Mouse (Mus musculus): ENCODE measurements around the gene S100a2. TPM values are rescaled to one million over a fixed set of nuclear protein-coding genes. Genes with fewer than 3 reads are reported as not detected.

The S100a2 gene
- polyA plus RNA-seq, 1 experiment from 2014 or later, result not detected

DNA sequence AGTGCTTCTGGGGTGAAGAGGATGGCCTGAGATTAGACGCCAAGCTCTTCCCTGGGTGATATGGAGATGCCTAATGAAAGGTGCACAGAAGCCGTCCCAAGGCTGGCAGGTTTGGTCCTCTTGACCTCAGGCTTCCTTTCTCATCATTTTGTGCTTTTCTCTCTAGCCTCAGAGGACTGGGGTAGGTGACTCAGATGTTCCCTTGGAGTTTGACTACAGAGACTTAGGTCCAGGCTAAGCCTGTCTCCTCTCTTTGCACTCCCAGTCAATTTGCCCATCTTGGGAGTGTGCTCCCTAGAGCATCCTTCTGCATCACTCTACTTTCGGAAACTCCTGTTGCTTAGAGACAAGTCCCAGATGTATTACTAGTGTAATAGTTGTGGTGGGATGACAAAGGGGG, 17.3 kb downstream of the S100a2 start:
- no peak overlapping the region for H3K9ac ChIP-seq (ENCODE audit: low read depth, low read length)
- no peak for ATAC-seq (replicated peaks; ENCODE audit: insufficient number of reproducible peaks, low FRiP score, low TSS enrichment)

GRCm38 (mm10) chr3:90608223-90608622, 18.2 kb downstream of the S100a2 start, which contains the start of gene S100a5:
TSS of gene S100a5 (plus strand) at chr3:90608523.
- Histone ChIP-seq H3K36me3 (ENCODE audit: control insufficient read depth, insufficient read depth, low read length) (no peaks in the 10 kb centered on the region), H3K9me3 (replicated peaks; ENCODE audit: control insufficient read depth, low read length) (no peaks in the 10 kb centered on the region), H3K4me3 (ENCODE audit: low read depth, low read length) (no peak within 1 kb of the TSS), H3K4me2 (no peak within 1 kb of the TSS), H3K27me3 (ENCODE audit: control insufficient read depth, insufficient read depth, low read length) (0 out of 2 replicates have a peak, but pooled peaks cover 3% of the 10 kb centered on the region), H3K27ac (ENCODE audit: low read depth, low read length) (no peak within 1 kb of the TSS), H3K9ac (ENCODE audit: low read depth, low read length) (no peak within 1 kb of the TSS), H3K4me1 (ENCODE audit: control insufficient read depth, insufficient read depth, low read length) (peaks cover 9% of the 10 kb centered on the region; the same call in 1 of the 2 replicates)
- WGBS (ENCODE audit: insufficient replicate concordance), result 47% methylated on average over 3 of the region's 3 CpGs
- no peak for ATAC-seq (replicated peaks; ENCODE audit: insufficient number of reproducible peaks, low FRiP score, low TSS enrichment)

More for the DNA sequence above, 17.3 kb downstream of the S100a2 start:
- Histone ChIP-seq H3K36me3 (ENCODE audit: control insufficient read depth, insufficient read depth, low read length) (no peaks in the 10 kb centered on the region), H3K4me2 (no peak overlapping the region), H3K27ac (ENCODE audit: low read depth, low read length) (no peak overlapping the region), H3K27me3 (ENCODE audit: control insufficient read depth, insufficient read depth, low read length) (0 out of 2 replicates have a peak, but pooled peaks cover 3% of the 10 kb centered on the region), H3K9me3 (replicated peaks; ENCODE audit: control insufficient read depth, low read length) (no peaks in the 10 kb centered on the region), H3K4me3 (ENCODE audit: low read depth, low read length) (no peak overlapping the region), H3K4me1 (ENCODE audit: control insufficient read depth, insufficient read depth, low read length) (peaks cover 5% of the 10 kb centered on the region; the same call in 1 of the 2 replicates)
- WGBS (ENCODE audit: insufficient replicate concordance), result 69% methylated on average over 3 of the region's 3 CpGs

- H3K27ac ChIP-seq (ENCODE audit: low read depth, low read length), result no peak overlapping the region
- 0 out of 2 replicates have a peak, but pooled peaks cover 3% of the 10 kb centered on the region for H3K27me3 ChIP-seq (ENCODE audit: control insufficient read depth, insufficient read depth, low read length)
- no peaks in the 10 kb centered on the region for H3K36me3 ChIP-seq (ENCODE audit: control insufficient read depth, insufficient read depth, low read length)
- no peak overlapping the region for H3K9ac ChIP-seq (ENCODE audit: low read depth, low read length)
- no peaks in the 10 kb centered on the region for H3K9me3 ChIP-seq (replicated peaks; ENCODE audit: control insufficient read depth, low read length)
- no peak for ATAC-seq (replicated peaks; ENCODE audit: insufficient number of reproducible peaks, low FRiP score, low TSS enrichment)
- H3K4me3 ChIP-seq (ENCODE audit: low read depth, low read length), result no peak overlapping the region
- no peak overlapping the region for H3K4me2 ChIP-seq
- H3K4me1 ChIP-seq (ENCODE audit: control insufficient read depth, insufficient read depth, low read length), result 0 out of 2 replicates have a peak, but pooled peaks cover 5% of the 10 kb centered on the region
Measured at GRCm38 (mm10) chr3:90609102-90609501, 19.1 kb downstream of the S100a2 start.

DNA sequence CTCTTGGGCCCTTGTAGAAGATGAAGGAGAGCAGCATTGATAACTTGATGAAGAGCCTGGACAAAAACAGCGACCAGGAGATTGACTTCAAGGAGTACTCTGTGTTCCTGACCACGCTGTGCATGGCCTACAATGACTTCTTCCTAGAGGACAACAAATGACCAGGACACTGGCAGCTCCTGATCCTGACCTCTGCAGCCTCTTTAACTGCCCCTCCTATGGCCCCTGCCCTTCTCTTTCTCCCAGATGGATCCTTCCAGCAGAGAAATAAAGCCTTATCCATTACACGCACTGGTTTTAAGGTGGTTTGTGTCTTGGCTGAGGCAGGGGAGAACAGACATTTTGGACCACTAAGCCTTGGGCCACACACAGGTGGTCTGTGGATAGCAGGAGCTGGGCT, 21.4 kb downstream of the S100a2 start:
- no peak overlapping the region for H3K27ac ChIP-seq (ENCODE audit: low read depth, low read length)
- 0 out of 2 replicates have a peak, but pooled peaks cover 3% of the 10 kb centered on the region for H3K27me3 ChIP-seq (ENCODE audit: control insufficient read depth, insufficient read depth, low read length)
- no peak overlapping the region for H3K4me3 ChIP-seq (ENCODE audit: low read depth, low read length)
- WGBS (ENCODE audit: insufficient replicate concordance), result 76% methylated on average over 3 of the region's 3 CpGs
- 0 out of 2 replicates have a peak, but pooled peaks cover 5% of the 10 kb centered on the region for H3K4me1 ChIP-seq (ENCODE audit: control insufficient read depth, insufficient read depth, low read length)
- H3K4me2 ChIP-seq, result no peak overlapping the region
- no peaks in the 10 kb centered on the region for H3K9me3 ChIP-seq (replicated peaks; ENCODE audit: control insufficient read depth, low read length)
- ATAC-seq (replicated peaks; ENCODE audit: insufficient number of reproducible peaks, low FRiP score, low TSS enrichment), result no peak
- H3K9ac ChIP-seq (ENCODE audit: low read depth, low read length), result no peak overlapping the region
- H3K36me3 ChIP-seq (ENCODE audit: control insufficient read depth, insufficient read depth, low read length), result no peaks in the 10 kb centered on the region

DNA sequence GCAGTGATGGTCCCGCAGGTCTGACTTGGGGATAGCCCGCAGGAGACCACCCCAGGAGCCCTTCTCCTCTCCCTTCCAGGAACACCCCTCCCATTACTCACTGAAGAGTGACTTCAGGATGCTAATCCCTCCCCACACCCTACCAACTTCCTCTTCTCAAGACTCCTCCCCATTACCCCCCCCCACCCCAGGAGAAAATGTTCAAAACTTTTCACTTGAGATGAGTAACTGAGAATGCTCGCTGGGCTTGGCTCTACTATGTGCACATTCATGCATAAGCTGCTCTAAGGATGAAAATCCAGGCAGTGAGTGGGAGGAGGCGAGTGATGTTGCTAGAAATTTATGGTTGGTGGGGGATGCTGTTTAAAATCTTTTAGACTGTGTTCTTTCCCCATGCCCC, 22.0 kb downstream of the S100a2 start:
- Histone ChIP-seq H3K4me1 (ENCODE audit: control insufficient read depth, insufficient read depth, low read length) (0 out of 2 replicates have a peak, but pooled peaks cover 5% of the 10 kb centered on the region), H3K36me3 (ENCODE audit: control insufficient read depth, insufficient read depth, low read length) (no peaks in the 10 kb centered on the region), H3K9me3 (replicated peaks; ENCODE audit: control insufficient read depth, low read length) (no peaks in the 10 kb centered on the region), H3K27me3 (ENCODE audit: control insufficient read depth, insufficient read depth, low read length) (0 out of 2 replicates have a peak, but pooled peaks cover 3% of the 10 kb centered on the region), H3K27ac (ENCODE audit: low read depth, low read length) (no peak overlapping the region), H3K9ac (ENCODE audit: low read depth, low read length) (no peak overlapping the region), H3K4me3 (ENCODE audit: low read depth, low read length) (no peak overlapping the region), H3K4me2 (no peak overlapping the region)
- 49% methylated on average over 4 of the region's 4 CpGs for WGBS (ENCODE audit: insufficient replicate concordance)
- no peak for ATAC-seq (replicated peaks; ENCODE audit: insufficient number of reproducible peaks, low FRiP score, low TSS enrichment)

DNA sequence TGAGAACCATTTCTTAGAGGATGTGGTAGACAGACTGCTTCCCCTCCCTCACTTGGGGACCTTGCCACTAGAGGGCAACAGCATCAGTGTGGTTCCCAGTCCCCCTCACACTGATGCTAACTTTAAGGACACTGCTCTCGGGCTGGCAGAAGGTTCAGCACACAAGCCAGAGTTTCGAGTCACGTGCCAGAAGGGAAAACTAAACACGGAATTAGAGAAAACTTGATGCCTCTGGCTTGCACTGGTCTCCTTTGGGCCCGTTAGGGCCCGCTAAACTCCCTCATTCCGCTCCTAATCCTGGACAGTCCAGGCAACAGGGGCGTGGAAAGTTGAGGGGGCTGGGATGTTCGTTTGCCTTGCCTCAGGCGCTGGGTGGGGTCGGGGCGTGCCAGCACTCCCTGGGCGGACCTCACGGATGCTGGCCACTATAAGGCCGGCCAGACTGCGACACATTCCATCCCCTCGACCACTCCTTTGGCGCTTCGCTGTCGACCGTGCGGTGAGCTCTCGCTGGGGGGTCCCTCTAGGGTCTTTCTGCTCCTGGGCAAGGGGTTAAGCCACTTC, 22.8 kb downstream of the S100a2 start, which contains the start of gene S100a6:
S100a6 (plus strand) TSS at position 155 of the 564 bp plus-strand sequence.
- H3K27ac ChIP-seq (ENCODE audit: low read depth, low read length), result no peak within 1 kb of the TSS
- peak within 1 kb of the TSS; percentile 43 for H3K4me3 ChIP-seq (ENCODE audit: low read depth, low read length)
- H3K36me3 ChIP-seq (ENCODE audit: control insufficient read depth, insufficient read depth, low read length), result no peaks in the 10 kb centered on the region
- H3K4me1 ChIP-seq (ENCODE audit: control insufficient read depth, insufficient read depth, low read length), result 0 out of 2 replicates have a peak, but pooled peaks cover 5% of the 10 kb centered on the region
- WGBS (ENCODE audit: insufficient replicate concordance), result 0% methylated on average over 23 of the region's 23 CpGs
- ATAC-seq (replicated peaks; ENCODE audit: insufficient number of reproducible peaks, low FRiP score, low TSS enrichment), result no peak; the same call in 1 of the 2 replicates
- peak within 1 kb of the TSS; percentile 77 for H3K4me2 ChIP-seq
- no peaks in the 10 kb centered on the region for H3K9me3 ChIP-seq (replicated peaks; ENCODE audit: control insufficient read depth, low read length)
- 0 out of 2 replicates have a peak, but pooled peaks cover 3% of the 10 kb centered on the region for H3K27me3 ChIP-seq (ENCODE audit: control insufficient read depth, insufficient read depth, low read length)
- H3K9ac ChIP-seq (ENCODE audit: low read depth, low read length), result peak within 1 kb of the TSS; percentile 12; the same call in 1 of the 2 replicates

DNA sequence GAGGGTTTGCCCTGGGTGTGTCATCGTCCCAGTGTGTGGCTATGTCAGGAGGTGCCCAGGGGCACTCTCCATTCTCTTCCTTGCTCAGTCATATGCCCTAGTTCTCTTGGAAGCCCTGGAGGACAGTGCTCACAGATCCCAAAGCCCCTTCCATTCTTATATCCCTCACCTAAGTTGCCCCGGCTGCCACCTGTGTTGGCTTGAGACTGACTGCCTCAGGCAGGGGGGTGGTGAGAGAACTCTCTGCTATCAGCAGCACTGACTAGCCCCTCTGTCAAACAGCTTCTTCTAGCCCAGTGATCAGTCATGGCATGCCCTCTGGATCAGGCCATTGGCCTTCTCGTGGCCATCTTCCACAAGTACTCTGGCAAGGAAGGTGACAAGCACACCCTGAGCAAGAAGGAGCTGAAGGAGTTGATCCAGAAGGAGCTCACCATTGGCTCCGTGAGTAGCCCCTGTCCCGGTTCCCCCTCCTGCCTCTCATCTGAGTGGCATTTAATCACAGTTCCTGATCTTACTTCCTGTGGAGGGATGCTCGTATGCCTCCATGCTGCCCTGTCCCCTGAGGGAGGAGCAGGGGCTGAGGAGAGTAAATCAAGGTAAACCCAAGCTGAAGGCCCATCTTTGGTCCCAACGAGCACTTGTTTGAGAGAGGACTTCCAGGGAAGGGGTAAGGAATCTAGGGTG, 23.6 kb downstream of the S100a2 start:
- H3K27me3 ChIP-seq (ENCODE audit: control insufficient read depth, insufficient read depth, low read length), result no peaks in the 10 kb centered on the region
- no peaks in the 10 kb centered on the region for H3K36me3 ChIP-seq (ENCODE audit: control insufficient read depth, insufficient read depth, low read length)
- no peak overlapping the region for H3K4me3 ChIP-seq (ENCODE audit: low read depth, low read length)
- no peak overlapping the region for H3K27ac ChIP-seq (ENCODE audit: low read depth, low read length)
- 0 out of 2 replicates have a peak, but pooled peaks cover 5% of the 10 kb centered on the region for H3K4me1 ChIP-seq (ENCODE audit: control insufficient read depth, insufficient read depth, low read length)
- WGBS (ENCODE audit: insufficient replicate concordance), result 49% methylated on average over 7 of the region's 7 CpGs
- no peak overlapping the region for H3K9ac ChIP-seq (ENCODE audit: low read depth, low read length)
- ATAC-seq (replicated peaks; ENCODE audit: insufficient number of reproducible peaks, low FRiP score, low TSS enrichment), result no peak
- peak overlapping the region; percentile 77 for H3K4me2 ChIP-seq
- H3K9me3 ChIP-seq (replicated peaks; ENCODE audit: control insufficient read depth, low read length), result no peaks in the 10 kb centered on the region

GRCm38 (mm10) chr3:90614148-90614530, 24.1 kb downstream of the S100a2 start:
- 0 out of 2 replicates have a peak, but pooled peaks cover 5% of the 10 kb centered on the region for H3K4me1 ChIP-seq (ENCODE audit: control insufficient read depth, insufficient read depth, low read length)
- no peak for ATAC-seq (replicated peaks; ENCODE audit: insufficient number of reproducible peaks, low FRiP score, low TSS enrichment)
- no peaks in the 10 kb centered on the region for H3K36me3 ChIP-seq (ENCODE audit: control insufficient read depth, insufficient read depth, low read length)
- H3K9ac ChIP-seq (ENCODE audit: low read depth, low read length), result no peak overlapping the region
- H3K4me3 ChIP-seq (ENCODE audit: low read depth, low read length), result no peak overlapping the region
- WGBS (ENCODE audit: insufficient replicate concordance), result 77% methylated on average over 6 of the region's 6 CpGs
- H3K4me2 ChIP-seq, result no peak overlapping the region
- no peak overlapping the region for H3K27ac ChIP-seq (ENCODE audit: low read depth, low read length)
- no peaks in the 10 kb centered on the region for H3K9me3 ChIP-seq (replicated peaks; ENCODE audit: control insufficient read depth, low read length)
- H3K27me3 ChIP-seq (ENCODE audit: control insufficient read depth, insufficient read depth, low read length), result no peaks in the 10 kb centered on the region

Data from heart, embryonic 11.5 days (tissue).